Mouse (Mus musculus): ENCODE measurements around the gene Gas8.

DNA sequence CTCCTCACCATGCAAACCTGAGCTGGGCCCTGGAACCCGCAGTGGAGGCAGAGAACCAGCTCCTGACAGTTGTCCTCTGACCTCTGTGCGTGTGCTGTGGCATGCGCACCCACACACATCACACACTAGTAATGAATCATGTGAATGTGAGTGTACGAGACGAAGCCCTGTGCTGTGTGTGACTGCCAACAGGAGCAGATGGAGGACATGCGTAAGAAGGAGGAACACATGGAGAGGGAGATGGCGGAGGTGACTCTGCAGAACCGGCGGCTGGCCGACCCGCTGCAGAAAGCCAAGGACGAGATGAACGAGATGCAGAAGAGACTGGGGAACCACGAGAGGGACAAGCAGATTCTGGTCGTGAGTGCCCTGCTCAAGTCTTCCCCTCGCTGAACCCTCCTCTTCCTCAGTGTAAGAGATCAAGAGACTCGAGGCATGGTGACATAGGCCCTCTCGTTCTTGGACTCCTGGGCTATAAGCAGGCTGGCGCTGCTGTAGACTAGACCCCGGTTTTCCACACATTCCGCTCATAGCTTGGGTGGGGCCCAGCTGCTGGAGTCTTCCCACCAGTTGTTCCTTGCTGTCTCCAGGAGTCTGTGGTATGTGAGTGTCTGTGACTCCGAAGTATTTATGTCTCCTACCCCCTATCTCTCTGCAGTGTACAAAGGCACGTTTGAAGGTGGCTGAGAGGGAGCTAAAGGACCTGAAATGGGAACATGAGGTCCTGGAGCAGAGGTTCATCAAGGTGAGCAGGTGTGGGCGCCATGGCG, 9.3 kb downstream of the Gas8 start:
- TF ChIP-seq POLR2A (IDR thresholded peaks at IDR 0.05; ENCODE audit: insufficient read length, low read depth) (no peak), REST (IDR thresholded peaks at IDR 0.05; ENCODE audit: insufficient read depth, insufficient read length) (no peak), POLR2AphosphoS2 (IDR thresholded peaks at IDR 0.05; ENCODE audit: insufficient read length, low read depth) (no peak), MYOG (IDR thresholded peaks at IDR 0.05; ENCODE audit: control insufficient read depth in 1 of 3, insufficient read depth in 1 of 3, insufficient read length in 2 of 3, low read depth in 2 of 3) (peak in 2 of 3 experiments; percentile 19 to 88), MAX (IDR thresholded peaks at IDR 0.05; ENCODE audit: low read depth) (no peak), SRF (IDR thresholded peaks at IDR 0.05; ENCODE audit: control insufficient read depth, insufficient read length, low read depth) (no peak), E2F4 (IDR thresholded peaks at IDR 0.05; ENCODE audit: insufficient read depth) (no peak), USF1 (IDR thresholded peaks at IDR 0.05; ENCODE audit: low read depth) (no peak), TCF12 (IDR thresholded peaks at IDR 0.05; ENCODE audit: insufficient read depth, poor library complexity, severe bottlenecking) (peak; percentile 41), MYOD1 (IDR thresholded peaks at IDR 0.05; ENCODE audit: control insufficient read depth in 1 of 3, insufficient read length in 2 of 3, low read depth in 2 of 3) (peak in 2 of 3 experiments; percentile 58 to 78), CEBPB (IDR thresholded peaks at IDR 0.05; ENCODE audit: insufficient read depth, poor library complexity, severe bottlenecking) (no peak)

Data from myocyte (in vitro differentiated cells).